Mouse (Mus musculus): ENCODE measurements around the gene AL732309.1. TPM values are rescaled to one million over a fixed set of nuclear protein-coding genes. Genes with fewer than 3 reads are reported as not detected.

AL732309.1 gene
- total RNA-seq, 2 experiments from 2014 or later = 5.2 to 7.4 TPM

Other genes starting within 250 kb of the AL732309.1 start
Only the 30 nearest of the 32 such genes appear.
- gene Nsmf, start 192.5 kb downstream of the AL732309.1 start, total RNA-seq (2014; fragmentation: Nextera tagmentation) = 18.6 and 19.2 TPM in 2 replicates
- 4.2 and 22.6 TPM in 2 replicates for gene Nsmf, start 192.5 kb downstream of the AL732309.1 start, total RNA-seq (2017)
- gene Entpd8, start 166.6 kb downstream of the AL732309.1 start, total RNA-seq (2014; fragmentation: Nextera tagmentation) = not detected in 2 replicates
- not detected in 2 replicates for gene Entpd8, start 166.6 kb downstream of the AL732309.1 start, total RNA-seq (2017)
- 1.3 TPM in 1 of 2 replicates, not detected in the other for gene Noxa1, start 151.7 kb downstream of the AL732309.1 start, total RNA-seq (2014; fragmentation: Nextera tagmentation)
- not detected in 2 replicates for gene Noxa1, start 151.7 kb downstream of the AL732309.1 start, total RNA-seq (2017)
- 0.62 TPM in 1 of 2 replicates, not detected in the other for gene Nrarp, start 66.1 kb downstream of the AL732309.1 start, total RNA-seq (2014; fragmentation: Nextera tagmentation)
- gene Nrarp, start 66.1 kb downstream of the AL732309.1 start, total RNA-seq (2017) = 0.39 and 0.72 TPM in 2 replicates
- gene Tor4a, start 50.0 kb downstream of the AL732309.1 start, total RNA-seq (2014; fragmentation: Nextera tagmentation) = 14.6 and 20.2 TPM in 2 replicates
- gene Tor4a, start 50.0 kb downstream of the AL732309.1 start, total RNA-seq (2017) = 14.7 and 16.4 TPM in 2 replicates
- gene Nelfb, start 35.4 kb downstream of the AL732309.1 start, total RNA-seq (2014; fragmentation: Nextera tagmentation) = 58.5 and 79.5 TPM in 2 replicates
- gene Nelfb, start 35.4 kb downstream of the AL732309.1 start, total RNA-seq (2017) = 33.7 and 81.1 TPM in 2 replicates
- gene Stpg3, start 32.2 kb downstream of the AL732309.1 start, total RNA-seq (2014; fragmentation: Nextera tagmentation) = not detected in 2 replicates
- not detected in 2 replicates for gene Stpg3, start 32.2 kb downstream of the AL732309.1 start, total RNA-seq (2017)
- gene Fam166a, start 28.1 kb downstream of the AL732309.1 start, total RNA-seq (2014; fragmentation: Nextera tagmentation) = not detected in 2 replicates
- gene Fam166a, start 28.1 kb downstream of the AL732309.1 start, total RNA-seq (2017) = not detected in 2 replicates
- 180 and 327 TPM in 2 replicates for gene Tubb4b, start 22.2 kb downstream of the AL732309.1 start, total RNA-seq (2014; fragmentation: Nextera tagmentation)
- 560 and 623 TPM in 2 replicates for gene Tubb4b, start 22.2 kb downstream of the AL732309.1 start, total RNA-seq (2017)
- gene Slc34a3, start 12.5 kb downstream of the AL732309.1 start, total RNA-seq (2014; fragmentation: Nextera tagmentation) = not detected in 2 replicates
- not detected in 2 replicates for gene Slc34a3, start 12.5 kb downstream of the AL732309.1 start, total RNA-seq (2017)
- gene Rnf224, start 10.1 kb downstream of the AL732309.1 start, total RNA-seq (2014; fragmentation: Nextera tagmentation) = not detected in 2 replicates
- gene Rnf224, start 10.1 kb downstream of the AL732309.1 start, total RNA-seq (2017) = not detected in 2 replicates
- gene Rnf208, start 4.6 kb downstream of the AL732309.1 start, total RNA-seq (2014; fragmentation: Nextera tagmentation) = 0.58 TPM in 1 of 2 replicates, not detected in the other
- gene Rnf208, start 4.6 kb downstream of the AL732309.1 start, total RNA-seq (2017) = not detected in 2 replicates
- not detected in 2 replicates for gene Cysrt1, start 4.4 kb downstream of the AL732309.1 start, total RNA-seq (2014; fragmentation: Nextera tagmentation)
- not detected in 2 replicates for gene Cysrt1, start 4.4 kb downstream of the AL732309.1 start, total RNA-seq (2017)
- gene Tmem203, start 8.6 kb upstream of the AL732309.1 start, total RNA-seq (2014; fragmentation: Nextera tagmentation) = 6.7 and 17.4 TPM in 2 replicates
- 6.1 and 11.2 TPM in 2 replicates for gene Tmem203, start 8.6 kb upstream of the AL732309.1 start, total RNA-seq (2017)
- gene Tprn, start 15.8 kb upstream of the AL732309.1 start, total RNA-seq (2014; fragmentation: Nextera tagmentation) = 15.0 and 17.2 TPM in 2 replicates
- gene Tprn, start 15.8 kb upstream of the AL732309.1 start, total RNA-seq (2017) = 7.1 and 8.7 TPM in 2 replicates
- gene Ssna1, start 25.6 kb upstream of the AL732309.1 start, total RNA-seq (2014; fragmentation: Nextera tagmentation) = 120 TPM in 2 replicates
- gene Ssna1, start 25.6 kb upstream of the AL732309.1 start, total RNA-seq (2017) = 52.7 and 84.1 TPM in 2 replicates
- gene Anapc2, start 25.6 kb upstream of the AL732309.1 start, total RNA-seq (2014; fragmentation: Nextera tagmentation) = 34.7 and 46.0 TPM in 2 replicates
- gene Anapc2, start 25.6 kb upstream of the AL732309.1 start, total RNA-seq (2017) = 17.8 and 35.7 TPM in 2 replicates
- gene Tmem210, start 41.3 kb upstream of the AL732309.1 start, total RNA-seq (2014; fragmentation: Nextera tagmentation) = not detected in 2 replicates
- not detected in 2 replicates for gene Tmem210, start 41.3 kb upstream of the AL732309.1 start, total RNA-seq (2017)
- gene Lrrc26, start 43.1 kb upstream of the AL732309.1 start, total RNA-seq (2014; fragmentation: Nextera tagmentation) = not detected in 2 replicates
- gene Lrrc26, start 43.1 kb upstream of the AL732309.1 start, total RNA-seq (2017) = not detected in 2 replicates
- gene Grin1, start 72.3 kb upstream of the AL732309.1 start, total RNA-seq (2014; fragmentation: Nextera tagmentation) = not detected in 2 replicates
- gene Grin1, start 72.3 kb upstream of the AL732309.1 start, total RNA-seq (2017) = not detected in 2 replicates
- gene Man1b1, start 85.5 kb upstream of the AL732309.1 start, total RNA-seq (2014; fragmentation: Nextera tagmentation) = 36.5 and 37.2 TPM in 2 replicates
- 34.1 and 38.6 TPM in 2 replicates for gene Man1b1, start 85.5 kb upstream of the AL732309.1 start, total RNA-seq (2017)
- gene Dpp7, start 109.5 kb upstream of the AL732309.1 start, total RNA-seq (2014; fragmentation: Nextera tagmentation) = 15.2 and 34.8 TPM in 2 replicates
- 11.9 and 16.9 TPM in 2 replicates for gene Dpp7, start 109.5 kb upstream of the AL732309.1 start, total RNA-seq (2017)
- gene Uap1l1, start 118.8 kb upstream of the AL732309.1 start, total RNA-seq (2014; fragmentation: Nextera tagmentation) = 55.6 and 58.1 TPM in 2 replicates
- 13.8 and 18.4 TPM in 2 replicates for gene Uap1l1, start 118.8 kb upstream of the AL732309.1 start, total RNA-seq (2017)
- 4.5 and 17.1 TPM in 2 replicates for gene Sapcd2, start 125.5 kb upstream of the AL732309.1 start, total RNA-seq (2014; fragmentation: Nextera tagmentation)
- 7.8 and 17.3 TPM in 2 replicates for gene Sapcd2, start 125.5 kb upstream of the AL732309.1 start, total RNA-seq (2017)
- not detected in 2 replicates for gene Entpd2, start 149.0 kb upstream of the AL732309.1 start, total RNA-seq (2014; fragmentation: Nextera tagmentation)
- not detected in 2 replicates for gene Entpd2, start 149.0 kb upstream of the AL732309.1 start, total RNA-seq (2017)
- gene Npdc1, start 152.5 kb upstream of the AL732309.1 start, total RNA-seq (2014; fragmentation: Nextera tagmentation) = not detected in 2 replicates
- gene Npdc1, start 152.5 kb upstream of the AL732309.1 start, total RNA-seq (2017) = not detected in 2 replicates
- 34.5 and 38.8 TPM in 2 replicates for gene Fut7, start 176.4 kb upstream of the AL732309.1 start, total RNA-seq (2014; fragmentation: Nextera tagmentation)
- 24.8 and 27.3 TPM in 2 replicates for gene Fut7, start 176.4 kb upstream of the AL732309.1 start, total RNA-seq (2017)
- 54.8 and 56.4 TPM in 2 replicates for gene Abca2, start 181.8 kb upstream of the AL732309.1 start, total RNA-seq (2014; fragmentation: Nextera tagmentation)
- 21.0 and 23.1 TPM in 2 replicates for gene Abca2, start 181.8 kb upstream of the AL732309.1 start, total RNA-seq (2017)
- not detected in 2 replicates for gene Clic3, start 210.0 kb upstream of the AL732309.1 start, total RNA-seq (2014; fragmentation: Nextera tagmentation)
- 1.4 TPM in 1 of 2 replicates, not detected in the other for gene Clic3, start 210.0 kb upstream of the AL732309.1 start, total RNA-seq (2017)
- 29.1 and 39.4 TPM in 2 replicates for gene Paxx, start 214.2 kb upstream of the AL732309.1 start, total RNA-seq (2014; fragmentation: Nextera tagmentation)
- gene Paxx, start 214.2 kb upstream of the AL732309.1 start, total RNA-seq (2017) = 20.2 and 32.5 TPM in 2 replicates